Mouse (Mus musculus) liver, embryonic 14.5 days (tissue): Measurements from ENCODE around the gene Zfp317.

Experiments
- CTCF ChIP-seq: IDR thresholded peaks from 2 replicates; pipeline ENCODE4 v1.5.1; 2016; ENCODE audit warnings: antibody characterized with exemption, low read depth, control low read depth
- EP300 ChIP-seq: IDR thresholded peaks from 2 replicates; pipeline ENCODE4 v1.6.1; 2016; ENCODE audit warnings: antibody characterized with exemption, low read depth

- TF ChIP-seq CTCF (no peak), EP300 (no peak)
Observed at GRCm38 (mm10) chr9:19645193-19645592, 23.3 kb downstream of the Zfp317 start.
